Mouse (Mus musculus) myocyte (in vitro differentiated cells): Measurements from ENCODE around the gene Akap8l.

Source experiments
- CEBPB ChIP-seq: IDR thresholded peaks from 2 replicates; pipeline ENCODE4 v1.6.1; 2011; ENCODE audit warnings: mild to moderate bottlenecking, moderate library complexity; ENCODE audit not compliant: poor library complexity, insufficient read depth, severe bottlenecking
- E2F4 ChIP-seq: IDR thresholded peaks from one replicate; pipeline ENCODE4 v1.6.1; 2011; ENCODE audit warnings: mild to moderate bottlenecking, control low read depth, moderate library complexity; ENCODE audit not compliant: insufficient read depth
- MAX ChIP-seq: IDR thresholded peaks from one replicate; pipeline ENCODE4 v1.6.1; 2011; ENCODE audit warnings: low read depth, mild to moderate bottlenecking, control low read depth
- MYOD1 ChIP-seq, 3 experiments: IDR thresholded peaks; one replicate each; pipeline ENCODE4 v1.6.1; 2011; ENCODE audit warnings: control low read depth in 2 of 3, low read depth in 2 of 3, mild to moderate bottlenecking in 2 of 3, moderate library complexity in 1 of 3; ENCODE audit not compliant: insufficient read length in 2 of 3, control insufficient read depth in 1 of 3
- POLR2A ChIP-seq: IDR thresholded peaks from one replicate; pipeline ENCODE4 v1.6.1; 2011; ENCODE audit warnings: low read depth, mild to moderate bottlenecking, control low read depth, moderate library complexity; ENCODE audit not compliant: insufficient read length
- POLR2AphosphoS2 ChIP-seq: IDR thresholded peaks from one replicate; pipeline ENCODE4 v1.6.1; 2011; ENCODE audit warnings: low read depth, control low read depth; ENCODE audit not compliant: insufficient read length
- REST ChIP-seq: IDR thresholded peaks from one replicate; pipeline ENCODE4 v1.6.1; 2011; ENCODE audit warnings: mild to moderate bottlenecking, control low read depth, moderate library complexity; ENCODE audit not compliant: insufficient read depth, insufficient read length
- SRF ChIP-seq: IDR thresholded peaks from one replicate; pipeline ENCODE4 v1.6.1; 2011; ENCODE audit warnings: low read depth; ENCODE audit not compliant: control insufficient read depth, insufficient read length
- TCF12 ChIP-seq: IDR thresholded peaks from one replicate; pipeline ENCODE4 v1.6.1; 2011; ENCODE audit warnings: mild to moderate bottlenecking, control low read depth; ENCODE audit not compliant: poor library complexity, insufficient read depth, severe bottlenecking
- USF1 ChIP-seq: IDR thresholded peaks from one replicate; pipeline ENCODE4 v1.6.1; 2011; ENCODE audit warnings: low read depth, mild to moderate bottlenecking, control low read depth, moderate library complexity

DNA sequence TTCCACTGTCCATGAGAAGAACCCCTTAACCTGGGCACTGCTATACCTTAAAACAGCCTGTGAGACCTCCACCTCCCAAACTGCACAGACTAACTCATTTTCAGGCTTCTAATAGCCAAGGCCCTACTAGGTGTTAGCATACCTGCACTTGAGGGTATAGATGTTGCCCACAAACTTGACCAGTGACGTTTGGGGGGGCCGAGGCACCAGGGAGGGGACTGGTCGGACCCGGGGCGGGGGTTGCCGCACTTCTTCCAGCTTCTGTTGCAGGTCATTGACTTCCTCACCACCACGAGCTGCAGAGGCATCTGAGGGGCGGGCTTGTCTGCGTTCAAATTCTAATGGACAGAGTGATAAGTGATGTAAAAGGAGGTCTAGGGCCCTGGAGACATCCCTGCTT is 5.9 kb upstream of the Akap8l start:
- TF ChIP-seq REST, result no peak
- no peak for TF ChIP-seq POLR2A
- TF ChIP-seq MYOD1 (IDR thresholded peaks at IDR 0.05; ENCODE audit: control insufficient read depth in 1 of 3, insufficient read length in 2 of 3, low read depth in 2 of 3), result no peak
- TF ChIP-seq MAX, result no peak
- TF ChIP-seq TCF12, result no peak
- no peak for TF ChIP-seq POLR2AphosphoS2
- TF ChIP-seq USF1, result no peak
- no peak for TF ChIP-seq SRF
- no peak for TF ChIP-seq CEBPB
- TF ChIP-seq E2F4, result no peak
